Mouse (Mus musculus): Measurements from ENCODE around the gene Ddx11. TPM values are rescaled to one million over a fixed set of nuclear protein-coding genes. Genes with fewer than 3 reads are reported as not detected.
"Not testable (repeated sequence)": the region's sequence is repeated elsewhere in the genome, so short reads cannot be mapped to it uniquely, and the experiment has no call there.

The Ddx11 gene
- polyA plus RNA-seq, 1 experiment from 2014 or later: 5.6 TPM

DNA sequence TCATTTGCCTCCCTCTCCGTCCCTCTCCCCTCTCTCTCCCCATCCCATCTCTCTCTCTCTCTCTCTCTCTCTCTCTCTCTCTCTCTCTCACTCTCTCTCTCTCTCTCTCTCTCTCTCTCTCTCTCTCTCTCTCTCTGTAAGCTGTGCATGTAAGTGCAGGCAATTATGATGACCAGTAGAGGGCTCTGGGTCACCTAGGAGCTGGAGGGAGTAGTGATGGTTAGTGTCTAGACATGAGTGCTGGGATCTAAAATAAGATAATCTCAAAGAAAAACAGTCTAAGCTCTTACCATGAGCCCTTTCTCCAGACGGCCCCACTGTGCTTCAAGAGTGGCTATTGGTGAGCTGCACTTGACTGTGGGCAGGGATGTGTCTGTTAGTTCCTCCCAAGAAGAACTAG lies 31.6 kb downstream of the Ddx11 start:
- DNase-seq (ENCODE audit: low spot score): no peak
- H3K9me3 ChIP-seq (replicated peaks; ENCODE audit: low read length): no peaks in the 10 kb centered on the region
- no peaks in the 10 kb centered on the region for H3K27me3 ChIP-seq (ENCODE audit: insufficient read depth, low read length)
- WGBS: 72% methylated on average over 2 of the region's 2 CpGs
- ATAC-seq (replicated peaks; ENCODE audit: low FRiP score, low read depth): no peak
- no peak overlapping the region for H3K4me3 ChIP-seq (replicated peaks; ENCODE audit: low read depth, low read length)
- H3K4me2 ChIP-seq (ENCODE audit: low read length): no peak overlapping the region
- H3K9ac ChIP-seq (ENCODE audit: low read depth, low read length): no peak overlapping the region
- H3K4me1 ChIP-seq (replicated peaks; ENCODE audit: insufficient read depth, low read length): no peaks in the 10 kb centered on the region
- H3K36me3 ChIP-seq (ENCODE audit: insufficient read depth, low read length): peaks cover 18% of the 10 kb centered on the region
- 0 out of 2 replicates have a peak, but pooled peaks have one; percentile 19 for TF ChIP-seq CTCF (IDR thresholded peaks at IDR 0.05; ENCODE audit: low read depth)
- H3K27ac ChIP-seq: no peak overlapping the region

DNA sequence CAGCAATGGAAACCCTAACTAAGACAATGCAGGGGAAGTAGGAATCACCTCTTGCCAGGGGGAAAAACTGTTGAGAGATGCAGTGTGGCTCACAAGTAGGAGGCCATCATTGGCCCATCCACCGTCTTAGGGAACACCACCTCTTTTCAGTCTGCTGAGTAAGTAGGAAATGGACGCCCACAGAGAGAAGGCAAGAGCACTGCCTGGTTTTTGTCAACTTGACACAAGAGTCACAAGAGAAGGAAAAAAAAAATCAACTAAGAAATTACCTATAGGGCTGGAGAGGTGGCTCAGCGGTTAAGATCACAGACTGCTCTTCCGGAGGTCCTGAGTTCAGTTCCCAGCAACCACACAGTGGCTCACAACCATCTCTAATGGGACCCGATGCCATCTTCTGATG lies 35.0 kb downstream of the Ddx11 start:
- ATAC-seq (replicated peaks; ENCODE audit: low FRiP score, low read depth): no peak
- H3K4me1 ChIP-seq (replicated peaks; ENCODE audit: insufficient read depth, low read length): no peaks in the 10 kb centered on the region
- no peaks in the 10 kb centered on the region for H3K27me3 ChIP-seq (ENCODE audit: insufficient read depth, low read length)
- H3K9ac ChIP-seq (ENCODE audit: low read depth, low read length): no peak overlapping the region
- no peak overlapping the region for H3K4me2 ChIP-seq (ENCODE audit: low read length)
- H3K27ac ChIP-seq: no peak overlapping the region
- 89% methylated on average over 5 of the region's 5 CpGs for WGBS
- H3K4me3 ChIP-seq (replicated peaks; ENCODE audit: low read depth, low read length): no peak overlapping the region
- no peak for DNase-seq (ENCODE audit: low spot score)
- H3K36me3 ChIP-seq (ENCODE audit: insufficient read depth, low read length): no peaks in the 10 kb centered on the region
- TF ChIP-seq CTCF (IDR thresholded peaks at IDR 0.05; ENCODE audit: low read depth): no peak
- H3K9me3 ChIP-seq (replicated peaks; ENCODE audit: low read length): no peaks in the 10 kb centered on the region

DNA sequence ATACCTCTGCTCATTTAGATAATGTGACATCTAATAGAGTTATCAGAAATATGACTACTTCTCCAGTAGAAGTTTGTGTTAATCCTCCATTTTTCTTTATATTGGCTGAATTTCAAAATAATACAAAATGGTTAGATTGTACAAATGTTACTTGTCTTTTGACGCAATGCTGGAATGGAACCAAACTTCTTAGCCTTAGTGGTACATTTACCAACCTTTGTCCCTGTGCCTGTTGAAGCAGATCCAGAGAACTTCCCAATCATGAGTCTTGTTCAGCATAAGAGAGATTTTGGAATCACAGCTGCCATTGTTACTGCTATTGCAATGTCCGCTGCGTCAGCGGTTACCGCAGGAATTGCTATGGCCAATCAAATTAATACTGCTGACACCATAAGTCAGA lies 43.8 kb downstream of the Ddx11 start:
- whole genome bisulfite sequencing: 95% methylated on average over 5 of the region's 5 CpGs
- H3K4me3 ChIP-seq (replicated peaks; ENCODE audit: low read depth, low read length); H3K9ac ChIP-seq (ENCODE audit: low read depth, low read length); H3K4me1 ChIP-seq (replicated peaks; ENCODE audit: insufficient read depth, low read length); H3K9me3 ChIP-seq (replicated peaks; ENCODE audit: low read length); H3K4me2 ChIP-seq (ENCODE audit: low read length); ATAC-seq (replicated peaks; ENCODE audit: low FRiP score, low read depth); H3K36me3 ChIP-seq (ENCODE audit: insufficient read depth, low read length); H3K27me3 ChIP-seq (ENCODE audit: insufficient read depth, low read length); H3K27ac ChIP-seq; DNase-seq (ENCODE audit: low spot score): not testable (repeated sequence)

DNA sequence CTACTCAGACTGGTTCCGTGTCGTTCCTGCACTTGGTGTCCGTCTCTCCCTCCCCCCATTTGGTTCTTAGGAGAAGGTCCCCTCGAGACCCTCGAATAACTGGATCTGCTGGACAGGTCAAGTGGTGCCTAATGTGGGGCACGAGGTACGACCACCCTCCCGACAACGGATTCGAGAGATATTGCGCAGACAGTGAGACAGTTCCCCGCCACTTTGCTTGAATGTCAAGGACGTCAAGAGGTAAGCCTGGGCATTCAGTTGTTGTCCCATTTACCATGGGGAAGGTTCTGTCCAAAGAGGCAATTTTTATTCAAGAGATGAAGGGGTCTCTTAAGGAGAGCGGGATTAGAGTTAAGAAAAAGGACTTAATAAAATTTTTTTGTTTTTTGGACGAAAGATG lies 47.7 kb downstream of the Ddx11 start:
- H3K4me1 ChIP-seq (replicated peaks; ENCODE audit: insufficient read depth, low read length); H3K9me3 ChIP-seq (replicated peaks; ENCODE audit: low read length); DNase-seq (ENCODE audit: low spot score); H3K9ac ChIP-seq (ENCODE audit: low read depth, low read length); H3K27ac ChIP-seq; H3K27me3 ChIP-seq (ENCODE audit: insufficient read depth, low read length); H3K36me3 ChIP-seq (ENCODE audit: insufficient read depth, low read length); H3K4me2 ChIP-seq (ENCODE audit: low read length); H3K4me3 ChIP-seq (replicated peaks; ENCODE audit: low read depth, low read length); ATAC-seq (replicated peaks; ENCODE audit: low FRiP score, low read depth): not testable (repeated sequence)
- WGBS: 96% methylated on average over 15 of the region's 15 CpGs

DNA sequence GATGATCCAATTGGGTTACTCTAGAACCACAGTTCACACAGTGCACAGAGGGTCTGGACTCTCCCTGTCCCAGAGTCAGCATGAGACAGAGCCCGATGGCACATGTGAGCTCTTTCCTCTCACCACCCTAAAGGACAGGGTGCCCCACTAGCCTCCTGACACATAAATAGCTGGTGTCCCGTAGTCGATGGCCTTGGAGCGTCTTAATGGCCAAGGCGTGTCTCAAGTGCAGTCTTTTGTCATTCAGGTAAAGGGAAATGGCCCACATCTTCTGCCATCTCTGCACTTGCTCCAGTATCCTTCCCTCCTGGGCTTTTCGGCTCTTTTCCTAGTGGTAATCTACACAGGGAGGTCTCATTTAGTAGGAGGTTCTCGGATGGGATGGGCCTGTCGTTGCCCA lies 67.3 kb downstream of the Ddx11 start:
- TF ChIP-seq CTCF (IDR thresholded peaks at IDR 0.05; ENCODE audit: low read depth): no peak

DNA sequence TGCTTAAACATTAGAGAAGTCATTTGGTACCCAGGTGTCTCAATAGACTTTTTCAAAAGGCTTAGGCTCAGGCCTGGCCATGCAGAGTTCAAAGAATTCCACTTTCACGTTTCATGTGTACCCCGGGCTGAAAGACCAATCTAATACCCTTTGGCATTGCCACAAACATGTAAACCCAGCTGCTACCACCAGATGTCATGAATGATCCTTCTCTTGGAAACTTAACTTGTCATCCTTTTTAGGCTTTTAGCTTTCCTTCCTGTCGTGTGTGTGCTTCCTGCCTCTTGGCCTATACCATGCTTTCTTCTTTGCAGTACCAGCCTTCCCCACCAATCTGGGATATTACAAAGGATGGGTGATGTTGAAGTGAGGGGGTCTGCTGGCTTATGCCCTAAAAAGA lies 73.7 kb downstream of the Ddx11 start:
- no peaks in the 10 kb centered on the region for H3K36me3 ChIP-seq (ENCODE audit: insufficient read depth, low read length)
- DNase-seq (ENCODE audit: low spot score) (peak; percentile 64), ATAC-seq (replicated peaks; ENCODE audit: low FRiP score, low read depth) (no peak)
- H3K9me3 ChIP-seq (replicated peaks; ENCODE audit: low read length): no peaks in the 10 kb centered on the region
- H3K4me1 ChIP-seq (replicated peaks; ENCODE audit: insufficient read depth, low read length): no peaks in the 10 kb centered on the region
- peak; percentile 79 for TF ChIP-seq CTCF (IDR thresholded peaks at IDR 0.05; ENCODE audit: low read depth)
- H3K4me2 ChIP-seq (ENCODE audit: low read length): no peak overlapping the region
- H3K9ac ChIP-seq (ENCODE audit: low read depth, low read length): no peak overlapping the region
- H3K27ac ChIP-seq: no peak overlapping the region
- WGBS: 35% methylated on average over 3 of the region's 3 CpGs
- no peak overlapping the region for H3K4me3 ChIP-seq (replicated peaks; ENCODE audit: low read depth, low read length)
- no peaks in the 10 kb centered on the region for H3K27me3 ChIP-seq (ENCODE audit: insufficient read depth, low read length)

More for the DNA sequence above, 67.3 kb downstream of the Ddx11 start:
- H3K36me3 ChIP-seq (ENCODE audit: insufficient read depth, low read length): no peaks in the 10 kb centered on the region
- no peaks in the 10 kb centered on the region for H3K4me1 ChIP-seq (replicated peaks; ENCODE audit: insufficient read depth, low read length)
- H3K4me2 ChIP-seq (ENCODE audit: low read length): no peak overlapping the region
- ATAC-seq (replicated peaks; ENCODE audit: low FRiP score, low read depth) (no peak), DNase-seq (ENCODE audit: low spot score) (no peak)
- no peak overlapping the region for H3K4me3 ChIP-seq (replicated peaks; ENCODE audit: low read depth, low read length)
- H3K9me3 ChIP-seq (replicated peaks; ENCODE audit: low read length): no peaks in the 10 kb centered on the region
- H3K27ac ChIP-seq: no peak overlapping the region
- WGBS: 86% methylated on average over 8 of the region's 8 CpGs
- H3K9ac ChIP-seq (ENCODE audit: low read depth, low read length): no peak overlapping the region
- no peaks in the 10 kb centered on the region for H3K27me3 ChIP-seq (ENCODE audit: insufficient read depth, low read length)

Other genes starting within 250 kb of the Ddx11 start
- gene Ralbp1, start 237.7 kb upstream of the Ddx11 start, polyA plus RNA-seq (2015; fragmentation: Nextera tagmentation; extraction: Ambion mirVana): 72.1 and 74.2 TPM in 2 replicates
- 112 and 123 TPM in 2 replicates for gene Twsg1, start 172.3 kb upstream of the Ddx11 start, polyA plus RNA-seq (2015; fragmentation: Nextera tagmentation; extraction: Ambion mirVana)
- gene Ankrd12, start 46.4 kb upstream of the Ddx11 start, polyA plus RNA-seq (2015; fragmentation: Nextera tagmentation; extraction: Ambion mirVana): 22.8 and 26.4 TPM in 2 replicates
- gene Ndufv2, start 22.0 kb upstream of the Ddx11 start, polyA plus RNA-seq (2015; fragmentation: Nextera tagmentation; extraction: Ambion mirVana): 536 and 576 TPM in 2 replicates
- gene Washc1, start 12.0 kb upstream of the Ddx11 start, polyA plus RNA-seq (2015; fragmentation: Nextera tagmentation; extraction: Ambion mirVana): 41.6 and 43.7 TPM in 2 replicates

All from kidney, postnatal 0 days (tissue).